Mouse (Mus musculus): ENCODE measurements around the gene Upp2.

Gene Upp2

DNA sequence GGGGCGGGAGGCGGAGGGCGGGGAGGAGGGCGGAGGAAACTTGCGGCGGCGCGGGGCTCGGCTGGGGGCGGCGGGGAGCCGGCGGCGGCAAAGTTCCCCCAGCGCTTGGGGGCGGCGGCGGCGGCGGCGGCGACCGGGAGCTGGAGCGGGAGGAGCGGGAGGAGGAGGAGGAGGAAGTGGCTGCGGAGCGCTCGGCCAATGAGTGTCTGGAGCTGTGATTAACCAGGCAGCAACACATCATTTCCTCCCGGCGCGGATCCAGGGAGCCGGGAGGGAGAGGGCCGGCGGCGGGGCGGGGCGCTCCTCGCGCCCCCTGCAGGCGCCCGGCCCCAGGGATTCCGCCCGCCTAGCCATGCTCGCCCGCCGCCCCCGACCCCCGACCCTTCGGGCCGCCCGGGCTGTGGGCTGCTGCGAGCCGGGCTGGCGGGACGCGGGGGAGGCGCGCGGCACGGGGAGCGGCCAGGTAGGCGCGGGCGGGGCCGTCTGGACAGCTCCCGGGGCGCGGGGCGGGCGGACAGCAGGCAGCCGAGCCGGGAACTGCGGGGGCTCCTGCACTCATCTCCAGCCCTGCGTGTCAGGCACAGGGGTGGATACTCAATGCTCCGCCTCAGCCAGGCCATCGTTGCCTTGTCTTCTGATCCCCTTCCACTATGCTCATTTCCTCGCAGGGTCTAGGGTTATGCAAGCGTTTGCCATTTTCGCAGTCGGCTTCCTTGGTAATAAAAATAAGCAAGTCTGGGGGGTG lies at the start of gene Upp2, which contains the start of gene Acvr1:
TSS of gene Upp2 (plus strand) at position 233 of the 745 bp plus-strand sequence.
TSS of gene Acvr1 (minus strand) at position 92 of the 745 bp plus-strand sequence.
- DNase-seq, result peak; percentile 93 to 97

DNA sequence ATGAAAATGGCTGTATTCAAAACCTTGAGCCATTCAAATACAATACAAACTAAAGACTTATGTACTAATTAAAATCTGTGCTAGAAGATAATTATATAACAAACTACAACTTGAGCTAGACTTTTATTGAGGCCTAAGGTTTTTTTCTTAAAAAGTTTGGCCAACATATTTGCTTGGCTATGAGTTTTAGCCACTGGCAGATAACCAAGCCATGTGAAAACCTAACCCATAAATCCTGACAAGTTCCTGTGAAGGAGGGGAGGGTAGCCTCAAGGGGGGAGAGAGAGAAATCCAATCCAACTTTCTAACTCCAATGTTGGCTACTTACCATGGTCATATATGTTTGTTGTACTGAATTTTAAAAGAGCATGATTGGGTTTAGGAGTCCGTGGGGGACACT lies 48.6 kb upstream of the Upp2 start:
- DNase-seq, result peak in 1 of 2 experiments; percentile 32

DNA sequence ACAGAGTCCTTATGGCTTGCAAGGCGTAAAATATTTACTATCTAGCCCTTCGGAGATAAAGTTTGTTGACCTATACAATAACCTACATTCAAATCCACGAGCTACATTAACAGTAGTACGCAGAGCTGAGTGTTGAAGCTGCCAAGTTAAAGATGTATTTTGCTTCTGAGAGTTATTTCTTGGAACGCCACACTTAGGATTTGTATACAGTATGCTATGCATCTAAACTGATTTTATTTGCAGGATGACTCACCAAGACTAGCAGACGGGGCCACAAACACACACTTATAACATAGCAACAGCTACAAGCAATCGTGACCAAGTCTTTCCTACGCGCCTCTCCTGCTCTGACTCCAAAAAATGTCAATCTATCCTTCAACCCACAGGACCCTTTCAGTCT lies 46.4 kb upstream of the Upp2 start:
- DNase-seq, result no peak

DNA sequence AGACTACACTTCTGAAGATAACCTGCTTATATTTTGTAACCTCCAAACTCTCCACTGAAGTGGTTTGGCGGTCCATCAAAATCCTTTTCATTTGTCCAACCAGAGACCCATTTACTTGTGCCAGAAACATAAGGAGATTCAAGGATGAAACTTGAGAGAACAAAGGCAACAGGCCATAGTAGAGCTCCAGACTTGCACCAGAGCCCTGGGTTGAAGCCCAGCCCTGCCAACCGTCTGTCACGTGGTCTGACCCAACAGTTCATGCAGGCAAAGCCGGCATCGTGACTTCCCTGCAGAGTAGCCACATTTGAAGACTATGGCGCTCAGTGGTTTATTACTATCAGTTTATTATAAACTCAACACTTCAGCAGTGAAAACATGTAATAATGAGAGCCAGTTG lies 45.5 kb upstream of the Upp2 start:
- DNase-seq, result peak in 1 of 2 experiments; percentile 38

DNA sequence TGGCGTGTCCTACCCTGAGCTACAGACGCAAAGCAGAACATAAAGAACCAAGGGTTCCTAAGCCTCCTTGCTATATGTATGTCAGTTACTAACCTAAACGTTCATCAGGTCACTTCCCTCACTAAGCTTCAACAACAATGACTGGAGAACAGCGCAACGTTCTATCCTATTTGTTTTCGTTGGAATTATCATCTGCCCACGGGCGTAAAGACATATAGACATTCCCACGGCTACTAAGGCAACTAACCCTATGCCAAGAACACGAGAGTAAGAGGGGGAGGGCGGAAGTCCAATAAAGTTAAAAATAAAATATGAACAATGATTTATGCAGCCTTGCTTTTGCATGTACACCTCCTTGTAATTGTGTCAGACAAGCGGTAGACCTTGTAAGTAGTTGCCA lies 44.0 kb upstream of the Upp2 start:
- DNase-seq, result peak in 1 of 2 experiments; percentile 1

DNA sequence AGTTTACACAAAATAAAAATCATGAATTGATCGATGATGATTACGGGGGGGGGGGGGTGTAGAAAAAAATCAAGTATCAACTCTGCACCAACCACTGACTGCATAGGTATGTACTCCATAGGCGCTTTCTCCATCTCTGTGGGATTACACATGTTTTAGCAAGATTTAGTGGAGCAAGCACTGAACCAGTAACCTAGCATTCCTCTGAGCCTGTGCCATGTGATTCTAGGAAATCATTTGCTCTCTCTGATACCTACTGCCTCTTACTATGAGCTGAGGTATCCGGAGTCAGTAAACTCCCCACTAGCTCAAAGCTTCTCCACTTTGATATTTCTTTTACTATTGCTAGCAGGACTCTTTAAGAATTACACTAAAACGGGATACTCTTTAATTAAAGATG lies 43.2 kb upstream of the Upp2 start:
- no peak for DNase-seq

DNA sequence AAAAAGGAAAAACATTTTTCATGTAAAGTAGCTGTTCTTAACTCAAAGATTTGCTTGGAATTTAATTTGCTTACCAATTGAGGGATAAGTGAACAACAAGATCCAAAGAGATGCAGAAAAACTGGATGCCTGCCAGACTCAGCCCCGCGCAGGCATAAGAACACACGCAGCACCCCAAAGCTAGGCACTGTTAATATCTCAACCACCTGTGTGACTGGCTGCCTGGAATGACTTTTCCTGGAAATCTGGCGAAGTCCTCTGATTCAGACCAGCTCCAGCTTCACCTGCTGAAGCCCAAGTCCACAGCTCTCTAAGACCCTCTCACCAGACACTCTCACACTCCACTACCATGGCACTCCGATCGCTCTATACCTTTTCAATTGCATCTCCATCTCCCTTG lies 42.7 kb upstream of the Upp2 start:
- DNase-seq, result peak; percentile 49 to 56

DNA sequence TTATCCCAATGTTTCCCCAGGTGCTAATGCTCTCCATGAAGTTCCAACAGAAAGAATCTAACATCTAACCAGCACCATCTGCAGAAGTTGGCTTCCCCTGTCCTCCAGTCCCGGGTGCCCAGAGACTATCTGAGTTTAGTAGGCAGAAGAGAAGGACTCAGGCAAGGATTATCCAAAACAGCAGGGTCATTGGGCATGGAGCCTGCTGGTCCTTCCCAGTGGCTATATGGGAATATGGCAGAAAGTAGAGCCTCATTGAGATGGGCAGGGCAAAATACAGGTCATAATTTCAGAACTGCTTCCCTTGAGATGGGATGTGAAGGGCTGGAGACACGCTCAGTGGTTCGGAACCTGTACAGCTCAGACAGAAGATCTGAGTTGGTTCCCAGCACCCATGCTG lies 39.3 kb upstream of the Upp2 start:
- DNase-seq, result no peak

DNA sequence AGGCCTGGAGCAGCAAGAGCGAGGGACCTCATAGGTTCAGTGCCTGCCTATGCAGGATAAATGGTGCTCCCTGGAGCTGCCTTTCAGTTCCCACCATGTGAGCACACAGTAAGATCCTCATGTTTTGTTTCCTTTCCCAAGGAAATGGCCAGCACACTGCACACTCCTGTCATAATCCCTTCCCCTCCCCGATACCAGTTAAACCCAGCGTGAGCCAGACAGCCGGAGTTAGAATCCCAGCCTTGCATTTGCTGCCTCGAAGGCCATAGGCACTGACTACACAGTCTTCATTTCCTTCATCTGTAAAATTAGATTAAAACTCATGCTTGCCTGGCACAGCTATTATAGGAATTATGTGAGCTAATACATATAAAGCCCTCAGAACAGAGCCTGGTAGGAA lies 37.7 kb upstream of the Upp2 start:
- DNase-seq, result no peak

DNA sequence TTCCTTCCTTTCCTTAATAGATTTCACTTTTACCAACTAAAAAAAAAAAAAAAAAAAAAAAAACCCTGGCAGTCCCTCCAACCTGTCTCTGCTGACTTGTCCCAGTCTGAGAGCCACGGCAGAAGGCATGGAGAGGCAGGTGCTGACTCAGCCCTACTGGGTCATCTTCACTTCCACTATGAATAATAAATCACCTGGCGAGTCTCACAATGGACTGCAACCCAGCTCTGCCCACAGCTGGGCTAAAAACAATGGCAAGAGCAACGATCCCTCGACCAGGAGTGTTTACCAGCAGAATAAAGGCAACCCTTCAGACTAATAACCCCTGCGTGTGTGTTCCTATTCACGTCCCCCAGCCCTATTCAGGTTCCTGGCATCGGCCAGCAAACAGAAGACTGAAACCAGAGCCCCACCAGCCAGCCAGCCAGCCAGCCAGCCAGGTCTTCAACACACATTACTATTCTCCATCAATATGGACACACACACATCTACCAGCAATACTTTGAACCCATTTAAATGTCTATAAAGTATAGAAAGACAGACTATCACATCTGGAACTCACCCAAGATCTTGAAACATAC lies 37.1 kb upstream of the Upp2 start:
- DNase-seq, result peak; percentile 50 to 69

DNA sequence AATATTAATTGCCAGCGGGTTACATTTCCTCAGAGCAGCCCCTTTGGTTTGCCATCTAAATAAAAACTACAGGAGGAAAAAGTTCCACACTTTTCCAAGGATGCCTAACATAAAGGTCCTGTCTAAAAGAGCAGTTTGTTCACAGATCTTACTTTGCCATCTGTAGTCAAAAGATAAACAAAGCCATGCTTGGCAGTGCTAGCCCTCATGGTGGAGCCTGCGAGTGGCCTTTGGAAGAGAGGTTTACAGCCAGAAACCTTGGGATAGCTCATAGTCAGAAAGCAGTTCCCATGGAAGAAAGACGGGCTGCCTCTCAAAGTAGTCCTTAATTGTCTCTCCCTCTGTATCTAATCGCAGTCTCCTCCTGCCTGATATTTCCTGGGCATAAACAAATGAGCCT lies 36.6 kb upstream of the Upp2 start:
- DNase-seq, result no peak

DNA sequence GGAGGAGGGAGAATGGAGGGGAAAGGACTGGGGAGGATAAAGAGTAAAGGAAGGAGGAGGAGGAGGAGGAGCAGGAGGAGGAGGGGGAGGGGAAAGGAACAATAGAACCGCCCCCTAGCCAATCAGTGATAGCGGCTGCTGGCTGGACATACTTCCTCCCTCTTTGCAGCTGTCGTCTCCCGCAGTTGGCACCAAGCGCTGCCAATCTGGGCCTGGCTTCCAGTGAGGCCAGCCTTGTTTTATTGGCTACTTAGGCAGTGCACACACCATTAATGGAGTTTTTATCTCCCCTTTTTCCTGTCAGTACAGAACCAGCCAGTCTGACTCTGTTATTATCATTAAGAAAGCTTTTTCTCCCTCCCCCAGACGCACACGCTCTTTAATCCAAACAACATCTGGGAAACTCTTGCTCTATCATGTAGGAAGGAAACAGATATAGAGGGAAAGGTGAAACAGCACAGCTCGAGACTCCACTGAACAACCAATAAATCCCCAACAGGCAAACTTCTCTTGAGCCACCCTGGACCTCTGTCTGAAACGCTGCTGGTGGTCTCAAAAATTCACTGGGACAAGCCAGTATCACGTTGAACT lies 34.7 kb upstream of the Upp2 start:
- peak; percentile 78 to 91 for DNase-seq

DNA sequence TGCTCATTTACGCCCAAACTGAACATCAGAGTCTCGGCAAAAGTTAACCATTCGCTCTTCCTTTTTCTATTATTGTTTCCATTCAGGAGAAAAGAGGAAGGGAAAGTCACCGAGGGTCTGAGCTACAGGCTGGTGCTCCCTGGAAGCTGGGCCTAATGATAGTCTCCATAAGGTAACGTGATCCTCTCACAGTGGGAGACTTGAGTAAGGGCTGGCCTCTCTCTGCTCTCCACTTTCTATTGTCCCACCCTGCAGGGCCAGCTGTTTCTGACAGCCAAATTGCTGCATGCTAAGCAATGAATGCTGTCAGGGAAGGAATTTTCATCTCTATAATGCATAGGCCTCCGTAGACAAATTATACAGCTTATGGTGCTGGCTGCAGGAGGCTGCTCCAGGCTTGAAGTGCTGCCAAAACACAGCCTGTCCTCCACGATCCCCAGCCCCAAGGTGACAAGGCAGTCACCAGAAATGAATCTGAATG lies 33.5 kb upstream of the Upp2 start:
- no peak for DNase-seq

DNA sequence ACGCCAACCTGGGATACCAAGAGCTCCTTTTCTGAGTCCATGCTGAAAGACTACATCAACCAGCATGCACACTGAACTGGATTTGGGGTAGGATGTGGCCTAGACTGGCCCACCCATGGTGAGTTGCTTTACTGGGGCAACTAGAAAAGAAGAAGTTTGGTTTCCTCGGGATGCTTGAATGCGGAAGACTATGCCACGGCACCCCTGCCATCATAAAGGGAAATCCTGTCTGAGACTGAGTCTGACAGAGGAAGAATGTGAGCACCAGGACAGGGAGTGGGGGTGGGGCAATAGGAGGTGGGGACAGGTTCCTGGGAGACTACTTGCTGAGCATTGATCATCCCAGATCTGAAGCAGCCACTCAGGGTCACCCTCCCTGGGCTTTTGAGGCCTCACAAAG lies 32.7 kb upstream of the Upp2 start:
- DNase-seq, result no peak

DNA sequence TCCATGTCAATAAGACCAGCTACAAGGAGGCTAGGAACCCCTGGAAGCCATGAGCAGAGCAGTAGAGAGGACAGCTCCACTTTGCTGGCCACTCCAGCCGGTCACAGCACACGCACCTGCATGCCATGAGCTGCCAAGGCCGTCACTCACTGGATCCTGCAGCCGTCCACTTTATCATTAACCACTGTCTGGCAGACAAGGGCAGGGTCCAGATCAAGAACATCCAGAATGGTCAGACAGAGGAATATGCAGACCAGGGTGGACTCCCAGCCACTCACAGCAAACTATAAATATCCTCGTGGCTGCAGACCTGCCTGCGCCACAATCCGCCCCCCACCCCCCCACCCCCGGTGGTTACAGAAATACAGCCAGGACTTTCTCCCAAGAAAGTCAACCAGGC lies 31.9 kb upstream of the Upp2 start:
- peak; percentile 75 to 91 for DNase-seq

DNA sequence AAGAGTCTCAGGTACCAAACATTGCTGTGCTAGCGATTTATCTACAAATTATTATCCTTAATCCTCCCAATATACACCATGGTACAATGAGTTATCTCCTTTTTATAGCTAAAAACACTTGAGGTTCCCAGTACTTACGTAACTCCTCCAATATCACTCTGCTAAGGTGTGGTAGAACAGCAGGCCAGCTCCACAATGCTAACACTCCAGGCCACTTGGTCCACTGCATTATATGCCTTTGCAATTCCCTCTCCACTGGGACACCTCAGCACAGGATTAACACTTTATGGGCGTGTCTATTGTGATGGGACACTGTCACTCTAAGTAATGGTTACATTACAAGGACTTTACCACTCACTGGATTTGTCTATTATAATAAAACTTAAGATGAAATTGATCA lies 30.3 kb upstream of the Upp2 start:
- DNase-seq, result no peak

DNA sequence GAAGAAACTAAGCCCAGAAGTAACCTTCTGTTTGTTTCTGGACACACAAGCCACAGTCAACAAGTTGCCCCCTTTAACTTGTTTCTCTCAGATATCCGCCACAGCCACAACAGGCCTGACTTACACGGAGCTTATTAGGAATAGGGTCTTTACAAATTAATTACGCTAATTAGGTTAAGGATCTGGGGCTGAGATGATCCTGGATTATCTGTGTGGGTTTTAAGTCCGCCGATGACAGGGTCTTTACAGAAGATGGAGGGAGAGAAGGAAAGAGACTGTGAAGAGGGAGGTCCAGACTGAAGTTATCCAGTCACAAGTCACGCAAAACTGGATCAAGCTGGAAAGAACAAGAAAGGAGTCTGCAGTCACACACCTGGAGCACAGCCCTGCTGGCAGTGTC lies 28.9 kb upstream of the Upp2 start:
- DNase-seq, result no peak

DNA sequence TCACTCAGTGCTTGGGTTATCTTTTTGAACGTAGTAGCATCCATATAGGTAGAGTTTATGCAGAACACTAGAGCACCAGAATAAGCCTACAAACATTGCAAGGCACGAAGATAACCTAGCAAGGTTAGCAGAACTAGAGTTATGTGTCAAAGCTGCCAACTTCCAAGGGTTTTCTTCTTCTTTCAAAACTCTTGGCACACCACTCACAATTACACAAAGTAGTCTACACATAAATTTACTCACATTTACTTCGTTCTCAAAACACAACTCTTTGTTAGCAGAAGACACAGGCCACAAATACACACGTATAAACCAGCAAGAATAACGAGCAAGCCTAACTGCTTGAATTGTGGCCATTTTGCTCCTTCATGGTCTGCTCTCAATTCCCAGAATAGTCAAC lies 23.8 kb upstream of the Upp2 start:
- no peak for DNase-seq

DNA sequence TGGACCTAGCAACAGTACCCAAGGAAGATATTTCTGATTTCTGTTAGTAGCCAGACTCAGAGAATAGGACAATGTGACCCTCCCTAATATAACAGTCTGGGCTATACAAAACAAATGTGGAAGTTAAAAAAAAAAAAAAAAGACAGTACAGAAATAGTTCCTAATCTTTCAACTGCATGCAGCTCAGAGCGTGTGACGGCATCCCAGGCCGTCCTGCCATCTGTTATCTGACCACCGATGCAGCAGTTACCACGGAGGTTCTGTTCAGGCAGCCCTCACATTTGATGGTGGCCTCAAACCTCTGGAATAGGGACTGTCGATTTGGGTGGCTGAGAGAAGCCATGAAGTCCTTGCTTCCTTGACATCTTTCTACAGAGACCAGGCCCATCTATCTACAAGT lies 22.7 kb upstream of the Upp2 start:
- peak in 1 of 2 experiments; percentile 2 for DNase-seq

DNA sequence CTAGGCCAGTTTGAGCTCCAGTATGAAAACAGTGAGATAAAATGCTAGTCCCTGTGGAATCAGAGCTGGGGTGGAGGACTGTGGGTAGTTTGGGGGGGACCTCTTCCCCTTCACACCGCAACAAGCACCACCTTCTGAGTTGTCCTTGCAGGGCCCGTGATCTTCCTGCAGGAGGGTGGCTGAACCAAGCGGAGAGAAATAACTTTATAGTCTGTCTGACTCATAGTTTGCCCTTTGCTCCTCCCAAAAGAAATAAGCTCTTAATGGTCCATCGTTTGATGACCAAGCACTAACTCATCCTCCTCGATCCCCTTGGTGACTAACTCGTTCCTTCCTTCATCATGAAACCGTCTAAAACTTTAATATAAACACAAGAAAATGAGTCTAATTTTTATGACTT lies 20.8 kb upstream of the Upp2 start:
- peak in 1 of 2 experiments; percentile 31 for DNase-seq

DNA sequence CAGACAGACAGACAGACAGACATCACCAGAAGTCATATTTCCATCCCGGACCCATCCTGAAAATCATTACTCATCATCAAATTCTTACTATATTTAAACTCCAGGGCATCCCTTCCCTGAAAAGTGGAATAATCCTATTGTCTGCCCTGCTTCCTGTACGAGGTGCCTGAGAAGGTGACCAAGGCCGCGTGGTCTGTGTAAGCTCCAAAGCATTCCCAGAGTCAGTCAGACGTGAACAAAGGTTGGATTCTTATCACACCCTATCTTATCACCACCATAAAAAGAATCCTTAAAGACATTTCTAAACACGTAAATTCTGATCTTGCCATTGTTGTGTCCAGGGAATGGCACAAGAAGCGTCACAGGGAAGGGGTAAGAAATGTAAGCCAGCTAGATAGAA lies 18.2 kb upstream of the Upp2 start:
- DNase-seq, result no peak

DNA sequence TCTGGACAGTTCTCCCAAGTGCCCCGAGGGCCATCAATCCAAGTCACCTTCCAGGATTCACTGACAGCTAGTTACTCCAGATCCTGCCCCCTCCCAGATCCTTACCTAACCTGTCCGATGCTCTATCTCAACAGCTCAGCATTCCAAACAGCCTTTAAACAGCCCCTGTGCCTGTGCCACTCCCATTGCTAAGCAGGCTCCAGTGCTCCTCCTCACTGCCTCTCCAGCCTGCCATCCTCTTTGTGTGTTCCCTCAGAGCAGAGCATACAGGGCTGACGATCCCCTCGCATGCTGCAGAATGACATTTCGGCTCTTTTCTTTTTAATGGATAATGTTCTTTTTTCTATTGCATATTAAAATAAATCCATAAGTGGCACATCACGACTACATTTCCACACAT lies 17.1 kb upstream of the Upp2 start:
- DNase-seq, result no peak

DNA sequence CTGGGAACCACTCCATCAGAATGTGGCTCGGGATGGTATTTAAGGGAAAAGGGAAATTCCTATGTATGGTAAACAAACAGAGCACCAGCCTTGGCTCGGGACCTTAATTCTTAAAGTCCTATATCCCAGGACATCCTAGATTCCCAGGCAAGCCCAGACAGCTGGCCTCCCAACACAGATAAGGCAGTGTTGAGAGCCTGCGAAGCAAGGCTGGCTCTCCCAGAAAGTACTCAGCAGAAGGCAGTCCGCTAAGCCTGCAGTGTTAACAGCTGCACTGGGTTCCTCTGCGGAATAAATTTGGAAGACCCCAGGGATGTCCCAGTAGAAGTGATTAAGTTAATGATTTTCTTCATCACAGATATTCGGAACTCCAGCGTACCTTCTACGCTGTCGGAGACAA lies 16.6 kb upstream of the Upp2 start:
- DNase-seq, result no peak

DNA sequence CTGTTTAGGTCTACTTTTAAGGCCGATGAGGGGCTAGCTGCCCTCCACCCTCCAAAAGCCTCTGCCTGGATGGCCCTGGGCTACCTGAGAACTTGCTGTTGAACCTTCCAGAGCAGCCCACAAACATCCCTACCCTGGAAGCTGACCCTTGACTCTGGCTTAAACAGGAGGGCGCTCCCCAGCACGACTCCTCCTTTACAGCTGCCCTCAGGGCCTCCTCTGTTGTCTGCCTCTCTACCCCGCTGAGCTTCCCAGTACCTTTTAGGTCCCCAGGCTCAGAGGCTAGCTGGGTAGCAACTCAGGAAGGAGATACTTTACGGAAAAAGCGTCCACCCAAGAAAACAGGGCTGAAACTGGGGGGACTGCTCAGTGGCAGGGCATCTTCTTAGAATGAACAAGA lies 15.2 kb upstream of the Upp2 start:
- DNase-seq, result peak in 1 of 2 experiments; percentile 44

Measured in kidney, postnatal 25 days (tissue).